Mouse (Mus musculus): ENCODE data around the gene Calcoco2. TPM values are rescaled to one million over a fixed set of nuclear protein-coding genes. Genes with fewer than 3 reads are reported as not detected.
A peak's percentile ranks its signal among the peaks of the same experiment; 100 is the strongest.
"Not testable (repeated sequence)": the region's sequence is repeated elsewhere in the genome, so short reads cannot be mapped to it uniquely, and the experiment has no call there.

Gene Calcoco2
- polyA plus RNA-seq, 1 experiment from 2014 or later = not detected

- no peak for TF ChIP-seq CTCF (IDR thresholded peaks at IDR 0.05; ENCODE audit: low read depth)
- ATAC-seq (replicated peaks; ENCODE audit: low FRiP score, low read depth) = no peak
- Histone ChIP-seq H3K4me1 (replicated peaks; ENCODE audit: insufficient read depth, low read length) (no peaks in the 10 kb centered on the region), H3K4me3 (replicated peaks; ENCODE audit: low read depth, low read length) (no peak overlapping the region), H3K4me2 (ENCODE audit: low read length) (no peak overlapping the region), H3K9ac (ENCODE audit: low read depth, low read length) (no peak overlapping the region), H3K36me3 (ENCODE audit: insufficient read depth, low read length) (no peaks in the 10 kb centered on the region), H3K27ac (no peak overlapping the region), H3K9me3 (replicated peaks; ENCODE audit: low read length) (no peaks in the 10 kb centered on the region), H3K27me3 (ENCODE audit: insufficient read depth, low read length) (no peaks in the 10 kb centered on the region)
- 84% methylated on average over 3 of the region's 3 CpGs for whole genome bisulfite sequencing
- no peak for DNase-seq (ENCODE audit: low spot score)
Measured at GRCm38 (mm10) chr11:96116116-96116515, 4.4 kb upstream of the Calcoco2 start.

GRCm38 (mm10) chr11:96115416-96115815 is 3.7 kb upstream of the Calcoco2 start:
- no peak overlapping the region for H3K27ac ChIP-seq
- DNase-seq (ENCODE audit: low spot score) (no peak), ATAC-seq (replicated peaks; ENCODE audit: low FRiP score, low read depth) (no peak)
- H3K4me2 ChIP-seq (ENCODE audit: low read length) = no peak overlapping the region
- H3K9me3 ChIP-seq (replicated peaks; ENCODE audit: low read length) = no peaks in the 10 kb centered on the region
- no peak overlapping the region for H3K9ac ChIP-seq (ENCODE audit: low read depth, low read length)
- H3K4me1 ChIP-seq (replicated peaks; ENCODE audit: insufficient read depth, low read length) = no peaks in the 10 kb centered on the region
- TF ChIP-seq CTCF (IDR thresholded peaks at IDR 0.05; ENCODE audit: low read depth) = no peak
- no peaks in the 10 kb centered on the region for H3K27me3 ChIP-seq (ENCODE audit: insufficient read depth, low read length)
- H3K36me3 ChIP-seq (ENCODE audit: insufficient read depth, low read length) = no peaks in the 10 kb centered on the region
- no peak overlapping the region for H3K4me3 ChIP-seq (replicated peaks; ENCODE audit: low read depth, low read length)
- WGBS = 91% methylated on average over 6 of the region's 6 CpGs

- no peak for TF ChIP-seq CTCF (IDR thresholded peaks at IDR 0.05; ENCODE audit: low read depth)
Measured at GRCm38 (mm10) chr11:96114077-96114476, 2.3 kb upstream of the Calcoco2 start.

GRCm38 (mm10) chr11:96110950-96111349 is 814 bp downstream of the Calcoco2 start:
- not testable (repeated sequence) for H3K36me3 ChIP-seq (ENCODE audit: insufficient read depth, low read length); H3K4me1 ChIP-seq (replicated peaks; ENCODE audit: insufficient read depth, low read length); ATAC-seq (replicated peaks; ENCODE audit: low FRiP score, low read depth); H3K9me3 ChIP-seq (replicated peaks; ENCODE audit: low read length); DNase-seq (ENCODE audit: low spot score); H3K27ac ChIP-seq; H3K4me3 ChIP-seq (replicated peaks; ENCODE audit: low read depth, low read length); H3K9ac ChIP-seq (ENCODE audit: low read depth, low read length); H3K4me2 ChIP-seq (ENCODE audit: low read length); H3K27me3 ChIP-seq (ENCODE audit: insufficient read depth, low read length)
- 71% methylated on average over 2 of the region's 2 CpGs for WGBS
- peak; percentile 42 for TF ChIP-seq CTCF (IDR thresholded peaks at IDR 0.05; ENCODE audit: low read depth)

More at GRCm38 (mm10) chr11:96114077-96114476, 2.3 kb upstream of the Calcoco2 start:
- H3K4me2 ChIP-seq (ENCODE audit: low read length) = no peak overlapping the region
- no peak overlapping the region for H3K27ac ChIP-seq
- DNase-seq (ENCODE audit: low spot score) (peak; percentile 42), ATAC-seq (replicated peaks; ENCODE audit: low FRiP score, low read depth) (no peak)
- no peak overlapping the region for H3K4me3 ChIP-seq (replicated peaks; ENCODE audit: low read depth, low read length)
- 53% methylated on average over 2 of the region's 2 CpGs for WGBS
- no peak overlapping the region for H3K9ac ChIP-seq (ENCODE audit: low read depth, low read length)
- H3K4me1 ChIP-seq (replicated peaks; ENCODE audit: insufficient read depth, low read length) = no peaks in the 10 kb centered on the region
- no peaks in the 10 kb centered on the region for H3K9me3 ChIP-seq (replicated peaks; ENCODE audit: low read length)
- H3K27me3 ChIP-seq (ENCODE audit: insufficient read depth, low read length) = no peaks in the 10 kb centered on the region
- H3K36me3 ChIP-seq (ENCODE audit: insufficient read depth, low read length) = no peaks in the 10 kb centered on the region

- H3K4me3 ChIP-seq (replicated peaks; ENCODE audit: low read depth, low read length) = no peak overlapping the region
- H3K27ac ChIP-seq = no peak overlapping the region
- ATAC-seq (replicated peaks; ENCODE audit: low FRiP score, low read depth) = no peak
- no peaks in the 10 kb centered on the region for H3K36me3 ChIP-seq (ENCODE audit: insufficient read depth, low read length)
- WGBS = 56% methylated on average over 1 of the region's 1 CpGs
- H3K4me2 ChIP-seq (ENCODE audit: low read length) = no peak overlapping the region
- H3K27me3 ChIP-seq (ENCODE audit: insufficient read depth, low read length) = no peaks in the 10 kb centered on the region
- TF ChIP-seq CTCF (IDR thresholded peaks at IDR 0.05; ENCODE audit: low read depth) = no peak
- no peaks in the 10 kb centered on the region for H3K9me3 ChIP-seq (replicated peaks; ENCODE audit: low read length)
- H3K4me1 ChIP-seq (replicated peaks; ENCODE audit: insufficient read depth, low read length) = no peaks in the 10 kb centered on the region
- H3K9ac ChIP-seq (ENCODE audit: low read depth, low read length) = no peak overlapping the region
- no peak for DNase-seq (ENCODE audit: low spot score)
Measured at GRCm38 (mm10) chr11:96108376-96108775, 3.4 kb downstream of the Calcoco2 start.

GRCm38 (mm10) chr11:96093361-96093760 is 18.4 kb downstream of the Calcoco2 start:
- 9% methylated on average over 3 of the region's 3 CpGs for WGBS
- H3K9ac ChIP-seq (ENCODE audit: low read depth, low read length) = no peak overlapping the region
- no peak overlapping the region for H3K4me3 ChIP-seq (replicated peaks; ENCODE audit: low read depth, low read length)
- peak; percentile 81 for DNase-seq (ENCODE audit: low spot score)
- H3K9me3 ChIP-seq (replicated peaks; ENCODE audit: low read length) = no peaks in the 10 kb centered on the region
- no peaks in the 10 kb centered on the region for H3K4me1 ChIP-seq (replicated peaks; ENCODE audit: insufficient read depth, low read length)
- no peaks in the 10 kb centered on the region for H3K36me3 ChIP-seq (ENCODE audit: insufficient read depth, low read length)
- H3K27ac ChIP-seq = no peak overlapping the region
- ATAC-seq (replicated peaks; ENCODE audit: low FRiP score, low read depth) = 0 out of 2 replicates have a peak, but pooled peaks have one; percentile 54
- peak; percentile 94 for TF ChIP-seq CTCF (IDR thresholded peaks at IDR 0.05; ENCODE audit: low read depth)
- no peaks in the 10 kb centered on the region for H3K27me3 ChIP-seq (ENCODE audit: insufficient read depth, low read length)
- no peak overlapping the region for H3K4me2 ChIP-seq (ENCODE audit: low read length)

GRCm38 (mm10) chr11:96092674-96093291 is 19.0 kb downstream of the Calcoco2 start:
- Histone ChIP-seq H3K4me2 (ENCODE audit: low read length) (no peak overlapping the region), H3K4me3 (replicated peaks; ENCODE audit: low read depth, low read length) (no peak overlapping the region), H3K9me3 (replicated peaks; ENCODE audit: low read length) (no peaks in the 10 kb centered on the region), H3K4me1 (replicated peaks; ENCODE audit: insufficient read depth, low read length) (no peaks in the 10 kb centered on the region), H3K27me3 (ENCODE audit: insufficient read depth, low read length) (no peaks in the 10 kb centered on the region), H3K36me3 (ENCODE audit: insufficient read depth, low read length) (no peaks in the 10 kb centered on the region), H3K9ac (ENCODE audit: low read depth, low read length) (no peak overlapping the region), H3K27ac (no peak overlapping the region)
- DNase-seq (ENCODE audit: low spot score) = no peak
- no peak for TF ChIP-seq CTCF (IDR thresholded peaks at IDR 0.05; ENCODE audit: low read depth)
- ATAC-seq (replicated peaks; ENCODE audit: low FRiP score, low read depth) = no peak
- WGBS = 40% methylated on average over 7 of the region's 7 CpGs

Data from kidney, postnatal 0 days (tissue).